Mouse (Mus musculus): ENCODE measurements around the gene Scnn1g.

The Scnn1g gene

DNA sequence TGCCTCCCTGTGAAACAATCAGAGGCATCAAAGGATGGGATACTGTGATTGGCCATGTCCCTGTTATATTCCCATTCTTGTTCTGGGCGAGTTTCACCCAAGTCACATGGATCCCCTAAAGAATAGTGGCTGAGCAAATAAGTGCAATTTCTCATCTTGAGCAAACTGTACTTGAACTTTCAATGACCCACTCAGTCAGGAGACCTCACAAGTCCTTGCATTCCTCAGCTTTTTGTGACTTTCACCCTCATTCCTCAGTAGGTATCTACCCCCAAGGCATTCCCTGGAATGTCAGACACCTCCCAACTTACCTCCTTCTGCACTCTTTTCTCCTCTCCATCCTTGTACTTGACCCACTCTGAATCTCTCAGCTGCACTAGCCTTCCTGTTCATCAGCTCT is 44.3 kb downstream of the Scnn1g start:
- DNase-seq (ENCODE audit: low spot score in 2 of 2) = no peak

DNA sequence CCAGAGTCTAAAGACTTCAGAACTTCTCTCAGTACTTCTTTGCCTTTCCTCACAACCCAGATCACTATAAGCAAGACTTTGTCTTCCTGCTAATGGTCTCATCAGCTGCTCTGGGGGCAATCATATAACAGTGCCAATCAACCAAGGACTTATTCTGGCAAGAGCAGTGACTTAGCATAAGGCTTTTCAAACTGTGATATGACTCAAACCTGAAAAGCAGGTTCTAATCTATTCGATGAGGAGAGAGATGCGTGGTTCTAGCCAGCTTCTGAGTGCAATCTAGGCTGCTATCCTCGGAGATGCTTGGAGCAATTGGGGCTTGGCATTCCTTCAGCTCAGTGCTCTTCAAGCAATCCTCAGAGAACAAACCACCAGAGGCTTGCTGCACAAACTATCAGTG is 44.7 kb downstream of the Scnn1g start:
- DNase-seq (ENCODE audit: low spot score in 2 of 2) = no peak

DNA sequence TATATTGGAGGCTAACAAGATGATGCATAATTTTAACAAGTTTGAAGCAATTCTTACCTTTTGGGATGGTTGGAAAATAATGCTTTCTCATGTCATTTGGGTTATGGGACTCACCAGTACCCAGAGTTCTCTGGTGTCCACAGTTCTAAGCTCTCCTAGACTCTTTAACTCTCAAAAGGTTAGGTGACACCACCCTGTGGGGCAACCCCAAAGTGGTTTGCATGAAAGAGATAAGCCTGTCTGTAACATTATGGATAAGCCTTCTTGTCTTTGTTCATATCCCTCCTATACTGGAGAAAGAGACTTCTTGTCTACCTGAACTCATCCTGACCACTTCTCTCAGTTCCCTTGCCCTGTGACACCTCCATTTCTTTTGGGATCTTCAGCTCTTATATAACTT is 45.1 kb downstream of the Scnn1g start:
- DNase-seq (ENCODE audit: low spot score in 2 of 2) = no peak

DNA sequence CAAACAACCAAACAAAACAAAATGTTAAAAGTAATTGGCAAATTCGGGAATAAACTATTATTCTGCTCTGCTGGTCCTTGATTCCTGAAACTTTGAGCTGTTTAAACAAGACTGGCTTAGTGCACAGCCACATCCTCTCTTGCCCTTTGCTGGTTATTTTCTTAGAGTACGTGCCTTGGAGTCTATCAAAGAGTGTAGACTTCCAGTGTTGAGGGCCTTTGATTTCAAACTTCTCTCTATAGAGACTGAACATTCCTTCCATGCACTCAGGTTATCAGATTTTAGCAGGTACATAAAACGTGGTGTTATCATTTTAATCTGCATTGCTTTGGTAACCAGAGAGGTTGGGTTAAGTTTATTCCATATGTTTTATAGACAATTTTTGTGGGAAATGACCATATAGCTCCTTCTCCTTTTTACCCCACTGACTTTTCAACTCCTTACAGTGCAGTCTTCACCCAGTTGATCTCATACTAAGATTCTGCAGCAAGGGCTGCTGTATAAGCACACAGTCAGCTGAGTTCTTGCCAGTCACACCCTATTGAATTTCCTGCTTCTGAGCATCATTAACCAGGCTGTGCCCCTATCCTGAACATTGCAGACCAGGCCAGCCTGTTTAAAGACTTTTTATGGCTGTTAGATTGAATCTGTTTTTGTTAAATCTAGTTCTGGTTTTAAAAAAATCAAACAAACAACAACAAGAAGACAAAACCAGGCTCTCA is 48.1 kb downstream of the Scnn1g start:
- no peak for DNase-seq (ENCODE audit: low spot score in 2 of 2)

DNA sequence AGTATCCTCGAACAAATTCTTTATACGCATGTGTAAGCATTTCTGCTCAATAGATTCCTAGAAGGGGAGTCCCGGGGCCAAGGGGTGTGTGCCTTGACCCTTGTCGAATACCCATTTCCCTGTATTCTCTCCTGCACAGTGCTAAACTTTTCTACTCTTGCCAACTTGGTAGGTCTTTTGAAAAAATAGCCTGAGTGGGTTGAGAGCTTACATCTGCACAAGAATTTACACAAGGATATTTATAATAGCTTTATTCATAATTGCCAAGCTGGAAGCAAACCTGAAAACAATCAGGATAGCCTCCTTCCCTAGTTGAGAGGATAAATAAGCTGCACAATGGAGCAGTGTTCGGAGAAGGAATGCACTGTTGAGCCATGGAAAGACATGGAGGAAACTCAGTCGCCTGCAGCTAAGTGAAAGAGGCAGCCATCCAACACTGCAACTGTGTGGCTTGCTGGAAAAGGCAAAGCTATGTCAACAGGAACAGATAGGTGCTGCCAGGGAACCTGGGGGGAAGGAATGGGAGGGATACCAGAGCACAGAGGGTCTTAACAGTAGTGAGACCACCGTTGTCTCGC is 51.5 kb downstream of the Scnn1g start:
- DNase-seq (ENCODE audit: low spot score in 2 of 2) = peak in 1 of 2 experiments; percentile 2

DNA sequence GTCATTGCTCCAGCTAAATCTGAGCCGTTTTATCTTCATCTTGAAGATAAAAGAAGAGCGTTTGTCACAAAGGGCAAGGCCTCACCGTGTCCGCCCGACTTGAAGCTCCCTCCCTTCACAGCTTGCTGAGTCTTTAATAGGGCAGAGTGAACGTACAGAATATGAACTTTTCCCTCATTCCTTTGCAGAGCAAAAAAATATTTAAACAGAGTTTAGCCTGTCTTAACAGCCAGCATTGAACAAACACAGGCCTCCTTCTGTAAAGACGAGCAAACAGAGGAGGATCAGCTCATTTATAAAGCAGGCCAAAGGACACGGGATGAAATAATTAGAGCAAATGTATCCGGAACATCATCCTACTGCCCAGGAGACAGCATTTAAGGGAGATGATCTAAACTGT is 63.5 kb downstream of the Scnn1g start:
- no peak for DNase-seq (ENCODE audit: low spot score in 2 of 2)

DNA sequence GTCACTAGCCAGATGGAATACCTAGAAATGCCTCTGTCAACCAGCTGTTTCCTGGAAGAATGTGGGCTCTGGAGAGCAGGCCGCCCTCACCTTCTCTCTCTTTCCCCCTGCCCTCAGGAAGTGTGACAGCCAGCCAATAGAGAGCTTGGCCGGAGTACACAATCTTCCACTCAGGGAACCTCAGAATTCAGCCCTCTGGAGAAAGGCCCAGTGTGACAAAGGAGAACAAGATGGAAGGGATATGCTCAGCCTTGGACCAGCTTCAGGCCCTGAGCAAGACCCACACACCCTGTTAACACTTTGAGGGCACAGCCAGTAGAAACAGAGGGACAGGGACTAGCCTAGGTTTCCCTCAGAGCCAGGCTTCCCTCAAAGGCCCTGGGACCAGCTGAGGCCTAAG is 68.2 kb downstream of the Scnn1g start:
- no peak for DNase-seq (ENCODE audit: low spot score in 2 of 2)

DNA sequence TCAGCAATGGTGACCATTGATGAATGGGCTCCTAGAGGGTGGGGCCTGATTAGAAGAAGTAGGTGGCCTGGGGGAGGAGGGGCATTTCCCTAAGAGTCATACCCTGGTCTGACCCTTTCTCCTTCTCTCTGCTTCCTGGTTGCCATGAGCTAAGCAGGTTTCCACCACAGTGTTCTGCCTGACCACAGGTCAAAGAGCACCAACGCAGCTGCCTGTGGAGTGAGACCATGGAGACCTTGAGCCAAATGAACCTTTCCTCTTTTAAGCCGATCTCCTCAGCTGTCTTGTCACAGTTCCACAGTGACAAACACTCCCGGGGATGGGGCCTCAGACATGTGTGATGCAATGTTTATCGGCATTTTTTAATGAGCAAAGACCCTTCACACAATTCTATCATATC is 68.7 kb downstream of the Scnn1g start:
- no peak for DNase-seq (ENCODE audit: low spot score in 2 of 2)

DNA sequence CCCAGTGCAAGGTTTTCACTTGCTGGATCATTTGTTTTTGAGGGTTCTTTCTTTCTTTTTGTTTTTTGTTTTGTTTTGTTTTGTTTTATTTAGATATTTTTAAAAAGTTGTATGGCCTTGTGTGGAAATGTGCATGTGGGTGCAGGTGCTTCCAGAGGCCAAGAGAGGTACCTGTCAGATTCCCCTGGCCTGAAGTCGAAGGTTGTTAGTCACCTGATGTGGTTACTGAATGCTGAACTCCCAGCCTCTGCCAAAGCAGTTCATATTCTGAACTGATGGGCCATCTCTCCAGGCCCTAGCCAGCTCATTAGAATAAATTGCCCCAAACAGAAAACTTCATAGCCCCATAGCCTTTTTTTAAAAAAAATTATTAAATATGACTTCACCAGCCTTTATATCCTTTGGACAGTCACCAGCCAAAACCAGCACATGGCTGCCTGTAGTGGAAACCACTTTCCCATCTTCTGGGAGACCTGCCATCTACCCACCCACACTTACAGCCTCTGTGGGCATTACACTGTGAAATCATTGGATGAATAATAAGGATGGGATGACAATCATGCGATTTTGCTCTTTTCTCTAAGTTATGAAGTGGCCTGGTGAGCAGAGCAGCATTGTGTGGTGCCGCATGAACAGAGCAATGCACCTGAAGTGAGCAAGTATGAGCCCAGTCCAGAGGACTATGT is 71.7 kb downstream of the Scnn1g start:
- DNase-seq (ENCODE audit: low spot score in 2 of 2) = peak; percentile 66 to 68

DNA sequence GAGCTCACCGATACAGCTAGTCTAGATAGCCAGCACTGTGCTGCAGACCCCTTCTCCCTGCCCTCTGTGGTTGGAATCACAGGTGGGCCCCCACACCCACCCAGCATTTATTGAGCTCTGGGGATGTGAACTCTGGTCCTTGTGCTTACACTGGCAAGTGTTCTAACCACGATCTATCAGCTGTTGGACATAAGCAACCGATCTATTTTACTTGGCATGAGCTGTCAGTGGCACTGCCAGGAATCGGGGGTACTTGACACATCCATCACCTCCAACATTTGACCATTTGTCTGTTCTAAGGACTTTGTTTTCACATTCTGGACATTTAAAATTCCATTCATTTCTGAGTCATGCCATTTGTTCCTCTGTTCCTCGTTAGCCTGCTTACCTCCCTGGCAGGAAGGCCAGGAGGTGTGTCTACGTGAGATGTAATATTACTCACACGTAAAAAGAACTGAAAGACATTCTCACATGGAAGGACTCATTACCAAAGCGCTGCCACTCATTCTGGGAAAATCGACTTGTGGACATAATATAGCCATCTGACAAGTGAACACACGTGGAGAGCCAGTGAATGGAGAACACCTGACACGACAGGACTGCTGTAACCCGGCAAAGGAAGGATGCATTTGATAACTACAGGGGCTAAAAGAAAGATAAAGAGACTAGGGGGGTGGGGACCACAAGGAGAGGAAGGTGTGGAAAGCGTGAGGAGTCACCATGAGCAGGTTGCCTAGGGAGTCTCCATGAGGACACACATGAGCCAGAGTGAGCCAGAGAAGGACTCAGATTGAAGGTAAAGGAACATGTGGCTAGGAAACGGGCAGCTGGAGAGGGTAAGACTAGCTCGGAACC is 73.7 kb downstream of the Scnn1g start:
- DNase-seq (ENCODE audit: low spot score in 2 of 2) = no peak

All from right cerebral cortex, adult 2 months (tissue).